Mouse (Mus musculus) midbrain, embryonic 16.5 days (tissue): ENCODE measurements around the gene Il10rb. TPM values are rescaled to one million over a fixed set of nuclear protein-coding genes. Genes with fewer than 3 reads are reported as not detected.

ENCODE experiments used
- ATAC-seq: fragments of 200-750 bp; cut with Nextera tagmentation; 2 replicates; pipeline ENCODE4 v1.8.0; 2017; ENCODE audit warnings: moderate TSS enrichment
- H3K27ac ChIP-seq: fragments of 300-500 bp; sonication (generic); 2 replicates; pipeline ENCODE4 v1.5.1; 2014; ENCODE audit warnings: mild to moderate bottlenecking, low read length, mixed read lengths
- H3K27me3 ChIP-seq: fragments of 300-500 bp; sonication (generic); 2 replicates; pipeline ENCODE4 v1.6.1; 2014; ENCODE audit warnings: low read depth, low read length, mixed read lengths; ENCODE audit not compliant: control insufficient read depth, insufficient read depth
- H3K36me3 ChIP-seq: fragments of 300-500 bp; sonication (generic); 2 replicates; pipeline ENCODE4 v1.6.1; 2014; ENCODE audit warnings: mild to moderate bottlenecking, low read length, moderate library complexity, mixed read lengths; ENCODE audit not compliant: control insufficient read depth, insufficient read depth
- H3K4me1 ChIP-seq: fragments of 300-500 bp; sonication (generic); 2 replicates; pipeline ENCODE4 v1.6.1; 2014; ENCODE audit warnings: mild to moderate bottlenecking, low read length, mixed read lengths; ENCODE audit not compliant: control insufficient read depth, insufficient read depth
- H3K4me2 ChIP-seq: fragments of 300-500 bp; sonication (generic); 2 replicates; pipeline ENCODE4 v1.6.1; 2014; ENCODE audit warnings: mild to moderate bottlenecking, low read length, mixed read lengths
- H3K4me3 ChIP-seq: fragments of 300-500 bp; sonication (generic); 2 replicates; pipeline ENCODE4 v1.5.1; 2014; ENCODE audit warnings: low read depth, mild to moderate bottlenecking, low read length, moderate library complexity, mixed read lengths
- H3K9ac ChIP-seq: fragments of 300-500 bp; sonication (generic); 2 replicates; pipeline ENCODE4 v1.6.1; 2014; ENCODE audit warnings: low read depth, low read length, mixed read lengths
- H3K9me3 ChIP-seq: fragments of 300-500 bp; sonication (generic); replicated peaks from 2 replicates; pipeline ENCODE4 v1.6.1; 2014; ENCODE audit warnings: mild to moderate bottlenecking, low read length, mixed read lengths; ENCODE audit not compliant: control insufficient read depth, poor library complexity, severe bottlenecking
- WGBS: fragments of 180-500 bp; shearing (Covaris S2); extraction: QIAGEN DNeasy Blood & Tissue Kit; methylation state at CpG from one replicate; pipeline ENCODE4 v1.1.7; 2014; 5-methylcytosine and 5-hydroxymethylcytosine counted together
- polyA plus RNA-seq: library from polyadenylated mRNA; unstranded; fragments of >200 nt; fragmentation: Nextera tagmentation; extraction: Ambion mirVana; gene quantifications from 2 replicates; pipeline ENCODE4 v1.2.1, GENCODE M21; 2015

The Il10rb gene
- polyA plus RNA-seq, 1 experiment from 2014 or later: 11.1 TPM

GRCm38 (mm10) chr16:91390100-91390499 lies 15.9 kb upstream of the Il10rb start:
- WGBS: 92% methylated on average over 4 of the region's 4 CpGs
- H3K4me3 ChIP-seq: no peak overlapping the region
- no peak for ATAC-seq
- H3K4me2 ChIP-seq: no peak overlapping the region
- H3K27me3 ChIP-seq: no peaks in the 10 kb centered on the region
- peaks cover 22% of the 10 kb centered on the region for H3K36me3 ChIP-seq
- H3K4me1 ChIP-seq: no peaks in the 10 kb centered on the region
- no peaks in the 10 kb centered on the region for H3K9me3 ChIP-seq
- no peak overlapping the region for H3K9ac ChIP-seq
- H3K27ac ChIP-seq: no peak overlapping the region

GRCm38 (mm10) chr16:91391421-91391820 lies 14.5 kb upstream of the Il10rb start, which contains the start of gene Gm21970:
Gene Gm21970, plus strand, starts transcription at chr16:91391721.
- WGBS: 81% methylated on average over 5 of the region's 5 CpGs
- H3K9ac ChIP-seq: no peak within 1 kb of the TSS
- peaks cover 22% of the 10 kb centered on the region for H3K36me3 ChIP-seq
- H3K4me1 ChIP-seq: no peaks in the 10 kb centered on the region
- H3K4me3 ChIP-seq: no peak within 1 kb of the TSS
- H3K27ac ChIP-seq: no peak within 1 kb of the TSS
- ATAC-seq: no peak
- H3K4me2 ChIP-seq: no peak within 1 kb of the TSS
- H3K9me3 ChIP-seq: no peaks in the 10 kb centered on the region
- H3K27me3 ChIP-seq: no peaks in the 10 kb centered on the region

GRCm38 (mm10) chr16:91394826-91395410 lies 11.0 kb upstream of the Il10rb start:
- ATAC-seq: no peak
- Histone ChIP-seq H3K9me3 (no peaks in the 10 kb centered on the region), H3K4me2 (no peak overlapping the region), H3K4me3 (no peak overlapping the region), H3K4me1 (no peaks in the 10 kb centered on the region), H3K27ac (no peak overlapping the region), H3K36me3 (peaks cover 12% of the 10 kb centered on the region), H3K9ac (no peak overlapping the region), H3K27me3 (no peaks in the 10 kb centered on the region)
- WGBS: 67% methylated on average over 4 of the region's 4 CpGs

- Histone ChIP-seq H3K4me2 (no peak overlapping the region), H3K4me3 (no peak overlapping the region), H3K9me3 (no peaks in the 10 kb centered on the region), H3K9ac (no peak overlapping the region), H3K4me1 (no peaks in the 10 kb centered on the region), H3K27me3 (no peaks in the 10 kb centered on the region), H3K36me3 (peaks cover 12% of the 10 kb centered on the region), H3K27ac (no peak overlapping the region)
- 39% methylated on average over 8 of the region's 8 CpGs for WGBS
- ATAC-seq: no peak
These were observed 10.2 kb upstream of the Il10rb start for GRCm38 (mm10) chr16:91395633-91396392.

GRCm38 (mm10) chr16:91396844-91397537 lies 9.0 kb upstream of the Il10rb start:
- Histone ChIP-seq H3K4me2 (no peak overlapping the region), H3K9ac (no peak overlapping the region), H3K4me3 (no peak overlapping the region), H3K4me1 (no peaks in the 10 kb centered on the region), H3K27me3 (no peaks in the 10 kb centered on the region), H3K27ac (no peak overlapping the region), H3K9me3 (no peaks in the 10 kb centered on the region), H3K36me3 (peaks cover 12% of the 10 kb centered on the region)
- WGBS: 69% methylated on average over 10 of the region's 10 CpGs
- ATAC-seq: no peak

- H3K27me3 ChIP-seq: no peaks in the 10 kb centered on the region; the same call in 1 of the 2 replicates
- peaks cover 8% of the 10 kb centered on the region for H3K36me3 ChIP-seq
- no peak for ATAC-seq
- no peak overlapping the region for H3K27ac ChIP-seq
- no peak overlapping the region for H3K4me2 ChIP-seq
- no peaks in the 10 kb centered on the region for H3K9me3 ChIP-seq
- no peak overlapping the region for H3K4me3 ChIP-seq
- WGBS: 94% methylated on average over 12 of the region's 12 CpGs
- H3K4me1 ChIP-seq: no peaks in the 10 kb centered on the region
- no peak overlapping the region for H3K9ac ChIP-seq
These were observed 7.9 kb upstream of the Il10rb start for GRCm38 (mm10) chr16:91398030-91398429.

- ATAC-seq: no peak
- Histone ChIP-seq H3K4me1 (no peaks in the 10 kb centered on the region), H3K36me3 (peaks cover 2% of the 10 kb centered on the region; the same call in 1 of the 2 replicates), H3K4me2 (no peak overlapping the region), H3K9ac (no peak overlapping the region), H3K9me3 (no peaks in the 10 kb centered on the region), H3K27ac (no peak overlapping the region), H3K27me3 (no peaks in the 10 kb centered on the region; the same call in 1 of the 2 replicates), H3K4me3 (no peak overlapping the region)
- 90% methylated on average over 7 of the region's 7 CpGs for WGBS
These were observed 7.0 kb upstream of the Il10rb start for GRCm38 (mm10) chr16:91398944-91399343.

GRCm38 (mm10) chr16:91401569-91402165 lies 4.3 kb upstream of the Il10rb start:
- H3K27me3 ChIP-seq: no peaks in the 10 kb centered on the region; the same call in 1 of the 2 replicates
- ATAC-seq: no peak
- no peak overlapping the region for H3K9ac ChIP-seq
- no peaks in the 10 kb centered on the region for H3K9me3 ChIP-seq
- peaks cover 4% of the 10 kb centered on the region; the same call in 1 of the 2 replicates for H3K4me1 ChIP-seq
- WGBS: 86% methylated on average over 6 of the region's 6 CpGs
- H3K4me2 ChIP-seq: no peak overlapping the region
- H3K27ac ChIP-seq: no peak overlapping the region
- H3K4me3 ChIP-seq: no peak overlapping the region
- H3K36me3 ChIP-seq: no peaks in the 10 kb centered on the region
